Mouse (Mus musculus) embryonic facial prominence, embryonic 15.5 days (tissue): ENCODE data around the gene Ddost. TPM values are rescaled to one million over a fixed set of nuclear protein-coding genes. Genes with fewer than 3 reads are reported as not detected.
A peak's percentile ranks its signal among the peaks of the same experiment; 100 is the strongest.

Source experiments
- ATAC-seq: fragments of 200-750 bp; cut with Nextera tagmentation; 2 replicates; pipeline ENCODE4 v1.8.0; 2017; ENCODE audit warnings: low read depth, moderate TSS enrichment; ENCODE audit not compliant: insufficient number of reproducible peaks, low FRiP score, low TSS enrichment
- H3K27ac ChIP-seq: fragments of 300-500 bp; sonication (generic); replicated peaks from 2 replicates; pipeline ENCODE4 v1.5.1; 2015; ENCODE audit warnings: mild to moderate bottlenecking, inconsistent platforms
- H3K27me3 ChIP-seq: fragments of 300-500 bp; sonication (generic); 2 replicates; pipeline ENCODE4 v1.6.1; 2015; ENCODE audit warnings: inconsistent platforms
- H3K36me3 ChIP-seq: fragments of 300-500 bp; sonication (generic); 2 replicates; pipeline ENCODE4 v1.6.1; 2015; ENCODE audit warnings: mild to moderate bottlenecking, inconsistent platforms
- H3K4me1 ChIP-seq: fragments of 300-500 bp; sonication (generic); 2 replicates; pipeline ENCODE4 v1.6.1; 2015; ENCODE audit warnings: inconsistent platforms
- H3K4me2 ChIP-seq: fragments of 300-500 bp; sonication (generic); replicated peaks from 2 replicates; pipeline ENCODE4 v1.6.1; 2015; ENCODE audit warnings: mild to moderate bottlenecking, inconsistent platforms
- H3K4me3 ChIP-seq: fragments of 300-500 bp; sonication (generic); replicated peaks from 2 replicates; pipeline ENCODE4 v1.5.1; 2015; ENCODE audit warnings: mild to moderate bottlenecking, inconsistent platforms
- H3K9ac ChIP-seq: fragments of 300-500 bp; sonication (generic); 2 replicates; pipeline ENCODE4 v1.6.1; 2015; ENCODE audit warnings: inconsistent platforms
- H3K9me3 ChIP-seq: fragments of 300-500 bp; sonication (generic); replicated peaks from 2 replicates; pipeline ENCODE4 v1.6.1; 2016; ENCODE audit warnings: inconsistent platforms
- WGBS: fragments of 180-500 bp; shearing (Covaris S2); methylation state at CpG from one replicate; pipeline ENCODE4 v1.1.7; 2015; 5-methylcytosine and 5-hydroxymethylcytosine counted together
- polyA plus RNA-seq: library from polyadenylated mRNA; unstranded; fragments of >200 nt; fragmentation: Nextera tagmentation; extraction: Ambion mirVana; gene quantifications from 2 replicates; pipeline ENCODE4 v1.2.1, GENCODE M21; 2015

The Ddost gene
- polyA plus RNA-seq, 1 experiment from 2014 or later: 369 TPM

DNA sequence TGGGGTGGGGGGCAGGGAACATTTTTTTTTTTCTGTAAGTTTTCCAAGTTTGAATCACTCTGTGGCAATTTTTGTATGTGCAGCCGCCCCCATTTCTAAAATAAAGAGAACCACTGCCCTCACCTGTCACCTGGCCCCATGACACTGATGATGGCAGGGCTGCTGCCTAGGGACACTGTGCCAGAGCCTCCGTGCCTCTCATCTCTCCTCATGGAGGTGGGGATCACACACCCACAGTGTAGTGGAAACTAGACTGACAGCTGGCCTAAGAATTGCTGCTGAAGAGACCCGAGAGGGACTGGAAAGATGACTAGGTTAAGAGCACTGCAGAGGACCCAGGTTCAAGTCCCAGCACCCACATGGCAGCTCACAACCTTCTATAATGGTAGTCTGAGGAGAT is 7.6 kb downstream of the Ddost start:
- 93% methylated on average over 3 of the region's 3 CpGs for WGBS
- H3K36me3 ChIP-seq: peaks cover 93% of the 10 kb centered on the region
- ATAC-seq: no peak

GRCm38 (mm10) chr4:138313021-138313420 is 8.5 kb downstream of the Ddost start:
- WGBS: 90% methylated on average over 11 of the region's 11 CpGs
- H3K4me1 ChIP-seq: no peaks in the 10 kb centered on the region
- H3K27me3 ChIP-seq: no peaks in the 10 kb centered on the region
- peaks cover 94% of the 10 kb centered on the region for H3K36me3 ChIP-seq
- H3K27ac ChIP-seq: no peak overlapping the region
- H3K4me3 ChIP-seq: no peak overlapping the region
- H3K4me2 ChIP-seq: no peak overlapping the region
- no peaks in the 10 kb centered on the region for H3K9me3 ChIP-seq
- no peak overlapping the region for H3K9ac ChIP-seq
- ATAC-seq: no peak

More for the DNA sequence above, 7.6 kb downstream of the Ddost start:
- Histone ChIP-seq H3K27me3 (no peaks in the 10 kb centered on the region), H3K27ac (no peak overlapping the region), H3K9ac (no peak overlapping the region), H3K4me1 (0 out of 2 replicates have a peak, but pooled peaks cover 1% of the 10 kb centered on the region), H3K4me3 (no peak overlapping the region), H3K4me2 (no peak overlapping the region), H3K9me3 (no peaks in the 10 kb centered on the region)

DNA sequence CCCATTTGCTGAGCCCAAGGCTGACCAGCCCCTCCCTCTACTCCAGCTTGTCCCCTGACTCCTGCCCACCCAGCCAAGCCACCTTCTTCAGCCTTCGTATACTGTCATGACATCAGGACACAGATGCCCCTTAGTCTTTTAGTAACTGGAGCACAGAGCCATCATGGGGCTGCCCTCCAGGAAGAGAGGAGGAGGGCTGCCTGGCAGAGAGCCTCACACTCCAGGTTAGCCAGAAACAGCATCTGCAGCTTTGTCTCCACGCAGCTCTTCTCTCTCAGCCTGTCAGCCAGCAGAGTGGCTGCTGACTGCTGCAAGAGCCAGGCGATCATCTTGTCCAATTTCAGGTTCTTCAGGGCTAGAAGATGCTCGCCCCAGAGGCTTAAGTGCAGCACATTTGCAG is 9.3 kb downstream of the Ddost start:
- H3K27ac ChIP-seq: no peak overlapping the region
- H3K9ac ChIP-seq: no peak overlapping the region
- H3K4me3 ChIP-seq: no peak overlapping the region
- no peaks in the 10 kb centered on the region for H3K4me1 ChIP-seq
- no peaks in the 10 kb centered on the region for H3K9me3 ChIP-seq
- H3K4me2 ChIP-seq: no peak overlapping the region
- peaks cover 86% of the 10 kb centered on the region for H3K36me3 ChIP-seq
- no peak for ATAC-seq
- no peaks in the 10 kb centered on the region for H3K27me3 ChIP-seq
- WGBS: 84% methylated on average over 4 of the region's 4 CpGs

DNA sequence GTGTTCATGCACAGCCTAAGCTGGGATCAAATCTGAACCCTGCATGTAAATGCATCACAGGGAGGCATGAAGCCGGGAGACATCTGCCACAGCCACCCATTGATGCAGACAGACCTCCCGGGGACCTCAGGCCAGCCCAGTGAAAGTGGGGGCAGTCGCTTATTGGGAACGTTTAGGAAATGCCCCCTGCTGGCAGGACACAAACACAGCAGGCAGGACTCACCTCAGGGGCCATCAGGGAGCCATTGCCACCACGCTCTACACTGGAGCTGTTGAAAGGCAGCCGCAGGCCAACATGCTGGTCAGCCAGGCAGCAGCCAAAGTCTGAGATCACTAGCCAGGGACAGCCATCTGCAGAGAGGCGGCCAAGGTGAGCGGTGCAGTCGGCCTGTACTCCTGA is 11.3 kb downstream of the Ddost start:
- ATAC-seq: no peak
- Histone ChIP-seq H3K36me3 (peaks cover 68% of the 10 kb centered on the region), H3K9me3 (no peaks in the 10 kb centered on the region), H3K4me1 (no peaks in the 10 kb centered on the region), H3K4me3 (no peak overlapping the region), H3K4me2 (no peak overlapping the region), H3K9ac (no peak overlapping the region), H3K27ac (no peak overlapping the region), H3K27me3 (no peaks in the 10 kb centered on the region)
- WGBS: 67% methylated on average over 9 of the region's 9 CpGs

DNA sequence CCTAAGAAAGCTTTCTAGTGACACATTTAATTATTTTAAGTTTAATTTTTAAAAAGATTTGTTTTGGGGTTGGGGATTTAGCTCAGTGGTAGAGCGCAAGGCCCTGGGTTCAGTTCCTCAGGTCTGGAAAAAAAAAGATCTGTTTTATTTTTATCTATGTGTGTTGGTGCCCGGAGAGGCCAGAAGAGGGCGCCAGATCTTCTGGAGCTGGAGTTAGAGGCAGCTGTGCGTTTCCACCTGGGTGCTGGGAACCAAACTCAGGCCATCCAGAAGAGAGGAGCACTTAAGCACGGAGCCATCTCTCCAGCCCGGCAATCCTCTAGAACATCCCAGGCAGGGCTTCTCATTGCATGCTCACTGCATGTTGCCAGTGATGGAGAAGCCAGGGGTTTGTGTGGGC is 11.8 kb downstream of the Ddost start:
- Histone ChIP-seq H3K27me3 (no peaks in the 10 kb centered on the region), H3K9ac (no peak overlapping the region), H3K36me3 (peaks cover 62% of the 10 kb centered on the region), H3K27ac (no peak overlapping the region), H3K4me1 (no peaks in the 10 kb centered on the region), H3K4me2 (no peak overlapping the region), H3K4me3 (no peak overlapping the region), H3K9me3 (no peaks in the 10 kb centered on the region)
- ATAC-seq: no peak
- WGBS: 92% methylated on average over 6 of the region's 6 CpGs

DNA sequence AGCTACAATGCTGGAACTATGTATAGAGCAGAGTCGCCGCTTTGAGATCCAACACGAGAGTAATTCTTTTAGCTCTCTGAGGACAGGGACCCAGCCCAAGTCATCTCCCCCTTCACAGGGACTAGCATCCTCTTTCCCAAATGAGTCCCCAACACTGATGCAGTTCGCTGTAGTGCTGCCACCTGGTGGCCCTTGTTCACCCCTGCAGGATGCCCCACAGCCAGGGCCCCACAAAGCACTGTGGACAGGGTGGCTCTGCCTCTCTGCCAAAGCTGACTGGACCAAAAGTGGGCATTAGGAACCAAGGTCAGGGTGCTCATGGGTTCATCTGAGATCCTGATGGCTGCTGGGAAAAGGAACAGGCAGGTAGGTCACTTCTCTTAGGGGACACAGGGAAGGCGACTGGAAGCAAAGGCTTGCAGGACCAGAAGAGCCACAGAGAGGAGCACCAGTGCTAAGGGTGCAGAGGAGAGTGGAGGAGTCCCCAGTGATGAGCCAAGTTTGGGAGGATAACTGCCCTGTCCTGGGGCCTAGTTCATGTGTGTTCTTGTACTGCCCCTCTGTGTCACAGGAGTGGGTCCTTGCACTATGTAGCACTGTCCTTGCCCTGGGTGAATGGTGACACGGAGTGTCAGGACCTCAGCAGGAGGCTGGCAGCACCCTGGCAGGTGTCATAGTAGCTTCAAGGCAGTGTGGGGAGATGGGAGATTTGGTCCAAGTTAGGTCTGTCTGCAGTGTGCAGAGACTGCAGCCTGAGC is 14.2 kb downstream of the Ddost start:
- no peak overlapping the region for H3K27ac ChIP-seq
- no peaks in the 10 kb centered on the region for H3K27me3 ChIP-seq
- H3K4me3 ChIP-seq: no peak overlapping the region
- no peak for ATAC-seq
- whole genome bisulfite sequencing: 50% methylated on average over 6 of the region's 6 CpGs
- H3K4me2 ChIP-seq: no peak overlapping the region
- H3K9ac ChIP-seq: no peak overlapping the region
- H3K36me3 ChIP-seq: peaks cover 40% of the 10 kb centered on the region
- H3K4me1 ChIP-seq: 0 out of 2 replicates have a peak, but pooled peaks cover 2% of the 10 kb centered on the region
- H3K9me3 ChIP-seq: no peaks in the 10 kb centered on the region

DNA sequence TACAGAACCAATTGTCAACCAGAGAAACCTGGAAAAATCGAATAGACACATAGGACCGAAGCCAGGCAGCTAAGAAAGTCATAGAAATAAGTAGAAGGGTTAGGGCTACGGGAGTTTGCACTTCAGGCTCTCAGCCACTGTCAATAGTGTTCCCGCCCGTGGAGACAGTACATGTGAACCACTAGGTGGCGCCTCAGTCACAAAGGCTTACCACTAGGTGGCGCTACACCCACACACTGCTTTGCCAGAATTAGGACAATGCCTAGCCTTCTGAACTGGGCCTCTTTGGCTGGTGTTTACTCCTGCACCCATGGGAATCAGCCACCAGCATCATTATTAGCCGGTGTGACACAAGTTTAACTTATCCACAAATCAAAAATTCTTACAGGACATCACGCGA is 15.0 kb downstream of the Ddost start:
- 33% methylated on average over 10 of the region's 10 CpGs for WGBS
- H3K4me2 ChIP-seq: no peak overlapping the region
- ATAC-seq: no peak
- H3K36me3 ChIP-seq: peaks cover 32% of the 10 kb centered on the region
- no peak overlapping the region for H3K4me3 ChIP-seq
- H3K27me3 ChIP-seq: no peaks in the 10 kb centered on the region
- no peak overlapping the region for H3K27ac ChIP-seq
- 0 out of 2 replicates have a peak, but pooled peaks cover 8% of the 10 kb centered on the region for H3K4me1 ChIP-seq
- H3K9ac ChIP-seq: no peak overlapping the region
- H3K9me3 ChIP-seq: no peaks in the 10 kb centered on the region

GRCm38 (mm10) chr4:138320711-138321110 is 16.2 kb downstream of the Ddost start:
- no peak overlapping the region for H3K27ac ChIP-seq
- 78% methylated on average over 11 of the region's 11 CpGs for WGBS
- ATAC-seq: no peak

DNA sequence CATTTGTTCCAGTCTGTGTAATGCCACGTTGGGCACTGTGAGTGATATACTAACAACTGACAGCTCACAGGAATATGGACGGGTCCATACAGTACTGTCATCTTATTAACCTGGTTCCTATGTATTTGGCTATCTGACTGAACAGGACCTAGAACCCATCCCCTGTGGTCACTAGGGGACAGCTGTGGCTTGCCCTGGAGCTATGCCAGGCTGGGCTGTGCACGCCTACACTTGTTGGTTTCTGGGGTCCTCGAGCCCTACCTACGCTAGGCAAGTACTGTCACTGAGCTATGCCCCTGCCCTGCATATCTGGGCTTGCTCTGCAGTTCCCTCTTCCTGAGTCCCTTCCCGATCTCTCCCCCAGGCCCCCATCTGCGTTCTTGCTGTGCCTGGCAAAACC is 17.0 kb downstream of the Ddost start:
- 63% methylated on average over 7 of the region's 7 CpGs for WGBS
- no peak for ATAC-seq
- no peak overlapping the region for H3K27ac ChIP-seq
- peaks cover 14% of the 10 kb centered on the region for H3K36me3 ChIP-seq
- no peaks in the 10 kb centered on the region for H3K27me3 ChIP-seq
- no peak overlapping the region for H3K9ac ChIP-seq
- peaks cover 14% of the 10 kb centered on the region; the same call in 1 of the 2 replicates for H3K4me1 ChIP-seq
- no peak overlapping the region for H3K4me2 ChIP-seq
- no peak overlapping the region for H3K4me3 ChIP-seq
- no peaks in the 10 kb centered on the region for H3K9me3 ChIP-seq

More at GRCm38 (mm10) chr4:138320711-138321110, 16.2 kb downstream of the Ddost start:
- Histone ChIP-seq H3K9ac (no peak overlapping the region), H3K4me2 (no peak overlapping the region), H3K4me1 (0 out of 2 replicates have a peak, but pooled peaks cover 11% of the 10 kb centered on the region), H3K36me3 (peaks cover 20% of the 10 kb centered on the region), H3K27me3 (no peaks in the 10 kb centered on the region), H3K9me3 (no peaks in the 10 kb centered on the region), H3K4me3 (no peak overlapping the region)

DNA sequence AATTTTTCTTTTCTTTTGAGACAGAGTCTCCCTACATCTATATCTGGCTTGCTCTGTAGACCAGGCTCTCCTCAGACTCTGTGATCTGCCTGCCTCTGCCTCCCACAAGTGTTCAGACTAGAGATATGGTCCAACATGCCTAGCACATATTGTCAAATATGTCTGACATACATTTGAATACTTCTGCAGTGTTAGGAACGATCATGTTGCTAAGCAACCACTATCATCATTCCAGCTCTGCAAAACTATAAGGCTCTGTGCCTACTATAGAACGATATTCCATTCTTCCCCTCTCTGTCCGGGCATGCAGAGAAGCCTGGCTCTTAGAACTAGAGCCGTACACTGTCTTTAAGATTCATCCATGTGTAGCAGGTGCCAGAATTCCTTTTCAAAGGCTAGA is 18.2 kb downstream of the Ddost start:
- Histone ChIP-seq H3K4me1 (peaks cover 16% of the 10 kb centered on the region; the same call in 1 of the 2 replicates), H3K36me3 (peaks cover 2% of the 10 kb centered on the region), H3K27me3 (no peaks in the 10 kb centered on the region), H3K9ac (no peak overlapping the region), H3K4me2 (no peak overlapping the region), H3K27ac (no peak overlapping the region), H3K9me3 (no peaks in the 10 kb centered on the region), H3K4me3 (no peak overlapping the region)
- no peak for ATAC-seq
- 54% methylated on average over 4 of the region's 4 CpGs for WGBS

- no peak overlapping the region for H3K4me2 ChIP-seq
- peak overlapping the region; percentile 53; the same call in 1 of the 2 replicates for H3K27ac ChIP-seq
- no peaks in the 10 kb centered on the region; the same call in 1 of the 2 replicates for H3K36me3 ChIP-seq
- ATAC-seq: no peak
- H3K4me3 ChIP-seq: no peak overlapping the region
- no peaks in the 10 kb centered on the region for H3K27me3 ChIP-seq
- 0 out of 2 replicates have a peak overlapping the region, but pooled peaks have one; percentile 9 for H3K9ac ChIP-seq
- H3K4me1 ChIP-seq: peaks cover 16% of the 10 kb centered on the region; the same call in 1 of the 2 replicates
- 64% methylated on average over 4 of the region's 4 CpGs for WGBS
- H3K9me3 ChIP-seq: no peaks in the 10 kb centered on the region
Measured at GRCm38 (mm10) chr4:138323753-138324152, 19.2 kb downstream of the Ddost start.

- Histone ChIP-seq H3K9ac (no peak overlapping the region), H3K36me3 (no peaks in the 10 kb centered on the region), H3K27ac (no peak overlapping the region), H3K4me1 (peaks cover 16% of the 10 kb centered on the region; the same call in 1 of the 2 replicates), H3K4me2 (no peak overlapping the region), H3K9me3 (no peaks in the 10 kb centered on the region), H3K4me3 (no peak overlapping the region), H3K27me3 (no peaks in the 10 kb centered on the region)
- ATAC-seq: no peak
- 97% methylated on average over 3 of the region's 3 CpGs for WGBS
Measured at GRCm38 (mm10) chr4:138324451-138324850, 19.9 kb downstream of the Ddost start.
